Mouse (Mus musculus): ENCODE results near the gene Fstl4. TPM values are rescaled to one million over a fixed set of nuclear protein-coding genes. Genes with fewer than 3 reads are reported as not detected.

The Fstl4 gene
- total and polyA plus RNA-seq, 3 experiments, result 1.5 to 4.0 (median 3.0) TPM

- intact Hi-C loops (cut with DNase I), result loop anchor here (1.0 to 2.0 kb wide), 3 partner anchors 266 to 611 kb away; no protein-coding TSS in a partner anchor
- no peaks in the 10 kb centered on the region for H3K27me3 ChIP-seq (ENCODE audit: control insufficient read depth, insufficient read depth, low read length)
- no peaks in the 10 kb centered on the region for H3K4me1 ChIP-seq (ENCODE audit: control insufficient read depth, insufficient read depth, low read length)
- H3K27ac ChIP-seq, result no peak overlapping the region
- peak; percentile 57 to 83 for DNase-seq
- no peaks in the 10 kb centered on the region for H3K36me3 ChIP-seq (ENCODE audit: control insufficient read depth, insufficient read depth, low read length)
- no peak overlapping the region for H3K4me3 ChIP-seq
- TF ChIP-seq POLR2A (IDR thresholded peaks at IDR 0.05; ENCODE audit: insufficient read depth, low read depth, low read length) (no peak), EP300 (IDR thresholded peaks at IDR 0.05; ENCODE audit: insufficient read depth, low read depth, low read length) (no peak), CTCF (IDR thresholded peaks at IDR 0.05) (peak; percentile 95)
- H3K9ac ChIP-seq (ENCODE audit: low read depth, low read length), result no peak overlapping the region
- no peaks in the 10 kb centered on the region for H3K79me2 ChIP-seq (replicated peaks; ENCODE audit: control insufficient read depth, insufficient read depth, low read length)
- WGBS, result 22% methylated on average over 4 of the region's 4 CpGs
These were observed 267.9 kb downstream of the Fstl4 start for GRCm38 (mm10) chr11:53032336-53032735.

- no peak for TF ChIP-seq CTCF (IDR thresholded peaks at IDR 0.05)
- no peak for TF ChIP-seq POLR2A (IDR thresholded peaks at IDR 0.05; ENCODE audit: insufficient read depth, low read depth, low read length)
- no peak for TF ChIP-seq EP300 (IDR thresholded peaks at IDR 0.05; ENCODE audit: insufficient read depth, low read depth, low read length)
- intact Hi-C loops (cut with DNase I), result no loop called here
- Histone ChIP-seq H3K79me2 (replicated peaks; ENCODE audit: control insufficient read depth, insufficient read depth, low read length) (no peaks in the 10 kb centered on the region), H3K4me1 (ENCODE audit: control insufficient read depth, insufficient read depth, low read length) (no peaks in the 10 kb centered on the region), H3K27me3 (ENCODE audit: control insufficient read depth, insufficient read depth, low read length) (no peaks in the 10 kb centered on the region), H3K27ac (no peak overlapping the region), H3K4me3 (no peak overlapping the region), H3K36me3 (ENCODE audit: control insufficient read depth, insufficient read depth, low read length) (no peaks in the 10 kb centered on the region), H3K9ac (ENCODE audit: low read depth, low read length) (no peak overlapping the region)
- WGBS, result 80% methylated on average over 7 of the region's 7 CpGs
- no peak for DNase-seq
These were observed 271.0 kb downstream of the Fstl4 start for GRCm38 (mm10) chr11:53035414-53035813.

- intact Hi-C loops (cut with DNase I), result no loop called here
- DNase-seq, result no peak
- Histone ChIP-seq H3K27ac (no peak overlapping the region), H3K4me1 (ENCODE audit: control insufficient read depth, insufficient read depth, low read length) (no peaks in the 10 kb centered on the region), H3K4me3 (no peak overlapping the region), H3K27me3 (ENCODE audit: control insufficient read depth, insufficient read depth, low read length) (no peaks in the 10 kb centered on the region), H3K36me3 (ENCODE audit: control insufficient read depth, insufficient read depth, low read length) (no peaks in the 10 kb centered on the region), H3K79me2 (replicated peaks; ENCODE audit: control insufficient read depth, insufficient read depth, low read length) (no peaks in the 10 kb centered on the region), H3K9ac (ENCODE audit: low read depth, low read length) (no peak overlapping the region)
- no peak for TF ChIP-seq POLR2A (IDR thresholded peaks at IDR 0.05; ENCODE audit: insufficient read depth, low read depth, low read length)
- no peak for TF ChIP-seq EP300 (IDR thresholded peaks at IDR 0.05; ENCODE audit: insufficient read depth, low read depth, low read length)
- TF ChIP-seq CTCF (IDR thresholded peaks at IDR 0.05), result no peak
- WGBS, result 39% methylated on average over 6 of the region's 6 CpGs
These were observed 282.4 kb downstream of the Fstl4 start for GRCm38 (mm10) chr11:53046850-53047249.

GRCm38 (mm10) chr11:53054151-53054550 lies 289.7 kb downstream of the Fstl4 start:
- DNase-seq, result no peak
- Histone ChIP-seq H3K27me3 (ENCODE audit: control insufficient read depth, insufficient read depth, low read length) (no peaks in the 10 kb centered on the region), H3K4me1 (ENCODE audit: control insufficient read depth, insufficient read depth, low read length) (no peaks in the 10 kb centered on the region), H3K79me2 (replicated peaks; ENCODE audit: control insufficient read depth, insufficient read depth, low read length) (no peaks in the 10 kb centered on the region), H3K4me3 (no peak overlapping the region), H3K27ac (no peak overlapping the region), H3K36me3 (ENCODE audit: control insufficient read depth, insufficient read depth, low read length) (no peaks in the 10 kb centered on the region), H3K9ac (ENCODE audit: low read depth, low read length) (no peak overlapping the region)
- intact Hi-C loops (cut with DNase I), result no loop called here
- TF ChIP-seq CTCF (IDR thresholded peaks at IDR 0.05) (no peak), POLR2A (IDR thresholded peaks at IDR 0.05; ENCODE audit: insufficient read depth, low read depth, low read length) (no peak), EP300 (IDR thresholded peaks at IDR 0.05; ENCODE audit: insufficient read depth, low read depth, low read length) (no peak)
- 61% methylated on average over 5 of the region's 5 CpGs for WGBS

GRCm38 (mm10) chr11:53055896-53056295 lies 291.5 kb downstream of the Fstl4 start:
- Histone ChIP-seq H3K4me1 (ENCODE audit: control insufficient read depth, insufficient read depth, low read length) (no peaks in the 10 kb centered on the region), H3K27ac (no peak overlapping the region), H3K27me3 (ENCODE audit: control insufficient read depth, insufficient read depth, low read length) (no peaks in the 10 kb centered on the region), H3K4me3 (no peak overlapping the region), H3K9ac (ENCODE audit: low read depth, low read length) (no peak overlapping the region), H3K36me3 (ENCODE audit: control insufficient read depth, insufficient read depth, low read length) (no peaks in the 10 kb centered on the region), H3K79me2 (replicated peaks; ENCODE audit: control insufficient read depth, insufficient read depth, low read length) (no peaks in the 10 kb centered on the region)
- no peak for TF ChIP-seq EP300 (IDR thresholded peaks at IDR 0.05; ENCODE audit: insufficient read depth, low read depth, low read length)
- no peak for TF ChIP-seq CTCF (IDR thresholded peaks at IDR 0.05)
- no peak for TF ChIP-seq POLR2A (IDR thresholded peaks at IDR 0.05; ENCODE audit: insufficient read depth, low read depth, low read length)
- intact Hi-C loops (cut with DNase I), result no loop called here
- WGBS, result 84% methylated on average over 6 of the region's 6 CpGs
- DNase-seq, result no peak

- Histone ChIP-seq H3K27me3 (ENCODE audit: control insufficient read depth, insufficient read depth, low read length) (no peaks in the 10 kb centered on the region), H3K79me2 (replicated peaks; ENCODE audit: control insufficient read depth, insufficient read depth, low read length) (no peaks in the 10 kb centered on the region), H3K4me1 (ENCODE audit: control insufficient read depth, insufficient read depth, low read length) (no peaks in the 10 kb centered on the region), H3K36me3 (ENCODE audit: control insufficient read depth, insufficient read depth, low read length) (no peaks in the 10 kb centered on the region), H3K4me3 (no peak overlapping the region), H3K27ac (no peak overlapping the region), H3K9ac (ENCODE audit: low read depth, low read length) (no peak overlapping the region)
- TF ChIP-seq CTCF (IDR thresholded peaks at IDR 0.05), result no peak
- TF ChIP-seq POLR2A (IDR thresholded peaks at IDR 0.05; ENCODE audit: insufficient read depth, low read depth, low read length), result no peak
- TF ChIP-seq EP300 (IDR thresholded peaks at IDR 0.05; ENCODE audit: insufficient read depth, low read depth, low read length), result no peak
- WGBS, result 60% methylated on average over 6 of the region's 6 CpGs
- no peak for DNase-seq
- intact Hi-C loops (cut with DNase I), result no loop called here
These were observed 292.3 kb downstream of the Fstl4 start for GRCm38 (mm10) chr11:53056781-53057180.
